Mouse (Mus musculus): ENCODE results near the gene Sox10. TPM values are rescaled to one million over a fixed set of nuclear protein-coding genes. Genes with fewer than 3 reads are reported as not detected.

Gene Sox10
- polyA plus RNA-seq, 2 experiments from 2014 or later, result not detected

DNA sequence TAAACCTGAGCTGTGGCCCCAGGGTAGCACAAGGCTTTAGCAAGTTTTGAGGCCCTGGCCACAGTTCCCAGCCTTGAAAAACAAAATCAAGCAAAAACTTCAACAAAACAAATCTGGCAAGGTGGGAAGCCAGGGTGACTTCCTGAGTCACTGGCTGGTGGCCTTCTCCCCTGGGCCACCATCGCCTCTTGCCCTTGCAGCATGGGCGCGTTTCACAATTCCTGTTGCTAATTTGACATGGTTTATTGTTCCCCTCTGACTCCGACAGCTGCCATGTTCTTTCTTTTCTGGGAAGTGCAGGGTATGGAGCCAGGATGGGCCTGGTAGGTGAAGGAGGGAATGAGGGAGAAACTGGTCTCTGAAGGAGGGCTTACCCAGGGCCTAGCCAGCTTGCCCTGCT lies 42.9 kb downstream of the Sox10 start:
- ATAC-seq, result no peak

DNA sequence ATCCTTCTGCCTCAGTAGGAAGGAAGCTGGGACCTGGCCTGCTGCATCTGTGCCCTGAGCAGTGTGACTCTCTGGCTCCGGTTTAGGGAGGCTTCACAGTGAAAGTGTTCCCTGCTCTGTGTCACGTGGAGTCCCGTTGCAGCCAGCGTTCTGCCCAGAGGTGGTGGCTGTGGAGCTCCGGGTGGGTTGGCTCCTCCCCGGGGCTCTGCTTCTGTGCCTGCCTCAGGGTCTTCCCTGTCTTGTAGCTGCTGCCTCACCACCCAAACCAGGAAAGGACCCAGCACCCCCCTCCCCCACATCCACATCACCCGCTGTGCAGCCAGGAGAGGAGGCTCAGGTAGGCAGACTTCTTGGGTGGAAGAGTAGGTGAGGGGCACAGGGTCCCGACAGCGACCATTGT lies 45.5 kb downstream of the Sox10 start:
- ATAC-seq, result no peak

DNA sequence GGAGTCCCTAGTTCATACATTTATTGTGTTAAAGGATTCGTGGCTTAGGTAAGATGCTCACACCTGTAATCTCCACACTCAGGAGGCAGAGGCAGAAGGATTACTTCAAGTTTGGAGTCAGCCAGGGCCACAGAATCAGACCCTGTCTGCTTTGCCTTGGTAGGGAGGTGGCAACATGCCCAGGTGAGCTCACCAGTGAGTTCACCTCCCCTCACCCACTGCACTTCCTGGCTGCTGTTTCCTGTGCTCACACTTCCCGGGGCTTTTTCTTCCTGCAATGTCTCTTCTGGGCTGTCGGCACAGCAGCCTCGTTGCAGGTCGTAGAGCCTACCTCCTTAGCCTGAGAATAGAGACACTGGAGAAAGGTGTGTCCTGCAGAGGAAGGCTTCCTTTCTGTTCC lies 49.8 kb downstream of the Sox10 start:
- ATAC-seq, result peak; percentile 91

DNA sequence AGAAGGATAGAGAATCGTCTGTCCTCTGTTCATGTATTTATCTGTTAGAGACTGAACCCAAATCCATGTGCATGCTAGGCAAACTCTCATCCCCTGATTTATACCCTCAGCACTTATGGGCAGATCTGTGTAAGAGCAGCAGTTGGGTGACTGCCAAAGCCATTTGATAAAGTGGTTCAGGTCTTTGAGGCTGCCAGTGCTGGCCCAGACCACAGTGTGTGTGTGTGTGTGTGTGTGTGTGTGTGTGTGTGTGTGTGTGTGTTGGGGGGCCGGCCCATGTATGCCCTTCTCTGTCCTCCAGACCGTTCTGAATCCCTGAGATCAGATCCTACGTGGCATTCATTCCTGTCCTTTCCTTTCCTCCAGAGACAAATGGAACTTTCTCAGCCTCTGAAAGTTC lies 53.3 kb downstream of the Sox10 start:
- no peak for ATAC-seq

DNA sequence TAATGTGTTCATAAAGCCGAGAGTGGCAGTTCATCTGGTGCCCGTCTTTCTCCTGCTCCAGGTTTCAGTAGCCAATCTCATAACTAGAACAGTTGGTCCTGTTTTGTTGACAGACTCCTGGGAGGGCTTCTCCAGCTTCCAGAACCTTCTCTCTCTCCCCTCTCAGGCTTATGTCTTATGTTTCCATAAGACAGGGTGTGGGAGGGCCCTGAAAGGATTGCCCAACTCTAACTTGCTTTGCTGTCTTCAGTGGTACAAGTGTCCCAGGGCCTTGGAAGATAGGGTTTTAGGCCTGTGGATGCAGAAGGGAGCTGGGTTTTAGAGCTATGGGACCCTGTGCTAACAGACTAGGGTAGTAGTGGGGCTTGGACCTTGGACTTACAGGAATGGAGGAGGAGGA lies 54.5 kb downstream of the Sox10 start:
- no peak for ATAC-seq

DNA sequence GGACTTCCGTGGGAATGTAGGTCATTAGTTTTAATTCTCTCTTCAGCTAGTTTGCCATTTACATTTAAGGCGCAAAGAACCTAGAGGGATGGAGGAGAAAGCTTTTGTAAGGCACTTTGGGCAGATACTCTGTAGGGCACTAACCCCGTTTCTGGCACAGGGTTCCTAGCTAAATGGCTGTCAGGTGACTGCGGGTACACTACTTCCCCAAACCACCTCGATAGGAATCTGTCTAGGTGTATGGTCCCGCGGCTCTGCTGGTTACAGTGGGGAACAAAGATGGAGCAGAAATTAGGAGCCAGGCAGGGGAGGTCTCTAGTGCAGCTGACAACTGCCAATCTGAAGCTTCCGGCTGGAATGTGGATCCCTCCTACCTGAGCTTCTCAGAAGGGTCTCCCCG lies 55.0 kb downstream of the Sox10 start:
- no peak for ATAC-seq

DNA sequence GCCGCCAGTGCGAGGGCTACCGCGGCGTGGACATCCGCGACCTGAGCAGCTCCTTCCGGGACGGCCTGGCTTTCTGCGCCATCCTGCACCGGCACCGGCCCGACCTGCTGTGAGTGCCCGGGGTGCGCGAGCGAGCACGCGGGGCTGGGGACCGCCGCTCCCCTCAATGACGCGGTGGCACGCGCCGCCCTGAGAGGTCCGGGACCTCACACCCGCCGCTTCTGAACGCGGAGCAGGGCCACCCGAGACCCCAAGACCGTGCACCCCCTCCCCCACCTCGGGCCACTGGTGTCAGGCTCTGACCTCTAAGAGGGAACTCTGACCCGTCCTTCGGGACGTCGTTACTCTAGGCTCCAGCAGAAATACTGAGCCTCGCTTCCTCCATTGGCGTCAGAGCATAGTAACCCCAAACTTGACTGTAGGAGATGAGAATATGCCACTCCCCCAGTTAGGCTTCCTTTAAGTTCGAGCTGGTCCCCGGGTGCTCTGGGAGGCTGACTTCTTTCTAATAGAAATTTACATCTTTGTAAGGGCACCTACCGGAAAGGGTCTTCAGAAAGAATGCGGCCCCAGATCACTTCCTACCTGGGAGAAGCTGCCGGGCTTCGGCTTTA lies 55.6 kb downstream of the Sox10 start:
- ATAC-seq, result peak; percentile 76

DNA sequence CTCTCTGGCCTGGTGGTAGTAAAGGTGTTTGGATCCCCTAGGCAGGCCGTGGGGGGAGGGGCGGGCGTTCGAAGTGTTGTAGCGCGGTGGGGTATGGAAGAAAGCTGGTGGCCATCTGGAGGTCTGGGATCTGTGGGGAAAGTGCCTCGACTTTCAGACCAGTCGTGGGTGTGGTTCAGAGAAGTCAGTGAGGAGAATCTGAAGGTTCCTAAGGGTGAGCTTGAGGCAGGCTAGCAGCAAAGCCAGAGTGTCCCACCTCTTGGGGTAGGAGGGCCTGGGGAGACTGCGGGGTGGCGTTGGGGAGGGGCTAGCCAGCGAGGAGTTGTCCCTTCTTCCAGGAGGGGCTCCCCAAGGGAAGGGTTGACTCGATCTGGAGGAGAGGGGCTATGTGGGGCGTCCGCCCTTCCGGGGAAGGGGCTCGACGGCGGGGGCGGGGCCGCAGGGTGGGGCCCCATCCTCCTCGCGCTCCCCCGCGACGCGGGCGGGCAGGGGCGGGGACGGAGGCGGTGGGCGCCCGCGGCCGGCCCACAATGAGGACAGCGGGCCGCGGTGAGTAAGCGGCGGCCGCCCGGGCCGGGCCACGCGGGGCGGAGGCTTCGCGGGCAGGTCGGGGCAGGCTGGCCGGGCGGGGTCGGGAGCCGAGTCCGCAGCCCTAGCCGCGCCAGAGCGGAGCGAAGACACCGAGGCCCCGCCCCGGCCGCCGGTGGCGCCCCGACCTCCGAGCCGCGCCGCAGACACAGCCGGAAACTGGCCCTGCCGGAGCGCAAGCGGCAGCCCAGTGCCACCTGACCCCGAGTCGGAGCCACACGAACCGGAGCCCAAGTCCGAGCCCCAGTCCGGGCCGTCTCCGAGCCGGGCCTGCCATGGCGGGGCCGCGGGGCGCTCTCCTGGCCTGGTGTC lies 56.4 kb downstream of the Sox10 start, which contains the start of gene Micall1:
Gene Micall1 (plus strand): TSS at position 478 of the 900 bp plus-strand sequence.
- ATAC-seq, result peak; percentile 75

DNA sequence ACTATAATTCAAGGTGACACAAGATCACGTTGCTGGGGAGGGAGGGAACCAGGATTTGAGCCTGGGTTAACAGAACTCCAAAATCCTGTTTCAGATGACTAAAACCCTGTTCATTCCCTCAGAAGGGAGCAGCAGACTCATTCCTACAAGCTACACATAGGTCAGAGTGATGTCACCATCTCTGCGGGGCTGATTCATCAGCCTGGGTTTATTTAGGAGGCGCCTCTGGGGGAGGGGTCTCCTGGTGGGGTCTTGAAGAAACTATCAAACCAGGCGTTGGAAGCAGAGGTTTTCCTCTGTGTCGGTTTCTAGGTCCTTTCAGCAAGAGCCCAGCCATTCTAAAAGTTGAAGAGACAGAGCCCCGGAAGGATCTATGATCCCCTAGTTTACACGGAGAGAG lies 57.1 kb downstream of the Sox10 start:
- no peak for ATAC-seq

DNA sequence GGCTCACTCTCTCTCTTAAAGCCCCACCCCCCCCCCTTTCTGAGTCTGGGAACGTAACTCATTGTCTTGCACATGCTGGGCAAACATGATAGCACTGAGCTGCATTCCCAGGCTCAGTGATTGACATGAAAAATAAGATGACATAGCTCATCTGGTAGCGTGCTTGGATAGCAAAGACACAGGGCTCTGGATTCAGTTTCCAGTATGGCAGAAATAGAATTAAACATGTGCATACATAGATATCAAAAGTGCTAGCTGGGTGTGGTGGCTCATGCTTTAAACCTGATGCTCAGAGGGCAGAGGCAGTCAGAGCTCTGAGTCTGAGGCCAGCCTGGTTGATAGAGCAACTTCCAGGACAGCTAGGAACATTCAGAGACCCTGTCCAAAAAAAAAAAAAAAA lies 59.2 kb downstream of the Sox10 start:
- no peak for ATAC-seq

Other genes with a start within 250 kb of the Sox10 start
- gene Lgals1, start 238.5 kb downstream of the Sox10 start, polyA plus RNA-seq (2017; shearing (Covaris generic)), result 100 to 1,000 TPM; 366 to 481 TPM
- 10 to 100 TPM; 45.5 to 46.5 TPM for gene Nol12, start 230.3 kb downstream of the Sox10 start, polyA plus RNA-seq (2017; shearing (Covaris generic))
- gene Triobp, start 217.5 kb downstream of the Sox10 start, polyA plus RNA-seq (2017; shearing (Covaris generic)), result 10 to 100 TPM; 15.6 to 20.0 TPM
- gene H1f0, start 136.8 kb downstream of the Sox10 start, polyA plus RNA-seq (2017; shearing (Covaris generic)), result 10 to 100 TPM; 20.7 to 33.3 TPM
- gene Galr3, start 123.4 kb downstream of the Sox10 start, polyA plus RNA-seq (2017; shearing (Covaris generic)), result not detected
- 1 to 10 TPM; 3.5 to 9.6 TPM for gene Ankrd54, start 102.3 kb downstream of the Sox10 start, polyA plus RNA-seq (2017; shearing (Covaris generic))
- gene Eif3l, start 90.1 kb downstream of the Sox10 start, polyA plus RNA-seq (2017; shearing (Covaris generic)), result 100 to 1,000 TPM; 224 to 263 TPM
- gene Micall1, start 56.3 kb downstream of the Sox10 start, polyA plus RNA-seq (2017; shearing (Covaris generic)), result 10 to 100 TPM; 11.8 to 22.1 TPM
- gene Polr2f, start 24.2 kb downstream of the Sox10 start, polyA plus RNA-seq (2017; shearing (Covaris generic)), result 100 to 1,000 TPM in 1 of 2 experiments, 10 to 100 TPM in 1; 92.3 to 119 TPM
- 10 to 100 TPM in 1 of 2 experiments, 1 to 10 TPM in 1; 4.1 to 10.1 TPM for gene 1700088E04Rik, start 24.0 kb downstream of the Sox10 start, polyA plus RNA-seq (2017; shearing (Covaris generic))
- gene Pick1, start 63.9 kb upstream of the Sox10 start, polyA plus RNA-seq (2017; shearing (Covaris generic)), result 10 to 100 TPM in 1 of 2 experiments, 1 to 10 TPM in 1; 6.0 to 10.5 TPM
- under 1 TPM in 1 of 2 experiments, not detected in 1; 0.52 TPM for gene Gm49486, start 64.2 kb upstream of the Sox10 start, polyA plus RNA-seq (2017; shearing (Covaris generic))
- not detected for gene Slc16a8, start 89.5 kb upstream of the Sox10 start, polyA plus RNA-seq (2017; shearing (Covaris generic))
- not detected for gene Baiap2l2, start 120.3 kb upstream of the Sox10 start, polyA plus RNA-seq (2017; shearing (Covaris generic))
- 10 to 100 TPM; 12.1 to 19.9 TPM for gene Pla2g6, start 163.2 kb upstream of the Sox10 start, polyA plus RNA-seq (2017; shearing (Covaris generic))
- gene Maff, start 181.4 kb upstream of the Sox10 start, polyA plus RNA-seq (2017; shearing (Covaris generic)), result 1 to 10 TPM; 1.3 to 1.9 TPM
- gene Tmem184b, start 238.3 kb upstream of the Sox10 start, polyA plus RNA-seq (2017; shearing (Covaris generic)), result 10 to 100 TPM in 1 of 2 experiments, 1 to 10 TPM in 1; 9.6 to 12.5 TPM

Data from CD4-positive, CD25-positive, alpha-beta regulatory T cell, adult 4 months (primary cell).